Mouse (Mus musculus) stomach, embryonic 14.5 days (tissue): ENCODE measurements at regions not wholly inside any gene's neighbourhood (a gene's known extent, or its start where the extent isn't known, plus 50 kb on each side); places are given as distances from the start of the nearest gene placed in this dataset.

ENCODE experiments used
- ATAC-seq: fragments of 200-750 bp; cut with Nextera tagmentation; 2 replicates; pipeline ENCODE4 v1.8.0; 2017; ENCODE audit warnings: low read depth, moderate TSS enrichment; ENCODE audit not compliant: insufficient number of reproducible peaks, insufficient read depth, low FRiP score
- H3K27ac ChIP-seq: fragments of 300-500 bp; sonication (generic); 2 replicates; pipeline ENCODE4 v1.5.1; 2014; ENCODE audit warnings: mild to moderate bottlenecking, low read length, moderate library complexity, mixed read lengths
- H3K27me3 ChIP-seq: fragments of 300-500 bp; sonication (generic); 2 replicates; pipeline ENCODE4 v1.6.1; 2014; ENCODE audit warnings: low read length, control low read depth, mixed read lengths; ENCODE audit not compliant: control insufficient read depth, insufficient read depth
- H3K36me3 ChIP-seq: fragments of 300-500 bp; sonication (generic); 2 replicates; pipeline ENCODE4 v1.6.1; 2014; ENCODE audit warnings: mild to moderate bottlenecking, control low read depth, low read length, moderate library complexity, mixed read lengths; ENCODE audit not compliant: control insufficient read depth, insufficient read depth
- H3K4me1 ChIP-seq: fragments of 300-500 bp; sonication (generic); 2 replicates; pipeline ENCODE4 v1.6.1; 2014; ENCODE audit warnings: low read length, control low read depth, mixed read lengths; ENCODE audit not compliant: control insufficient read depth, insufficient read depth
- H3K4me2 ChIP-seq: fragments of 300-500 bp; sonication (generic); replicated peaks from 2 replicates; pipeline ENCODE4 v1.6.1; 2014; ENCODE audit warnings: low read depth, low read length, control low read depth
- H3K4me3 ChIP-seq: fragments of 300-500 bp; sonication (generic); 2 replicates; pipeline ENCODE4 v1.5.1; 2014; ENCODE audit warnings: low read depth, low read length, control low read depth
- H3K9ac ChIP-seq: fragments of 300-500 bp; sonication (generic); replicated peaks from 2 replicates; pipeline ENCODE4 v1.6.1; 2014; ENCODE audit warnings: low read depth, mild to moderate bottlenecking, control low read depth, low read length, moderate library complexity, mixed read lengths
- H3K9me3 ChIP-seq: fragments of 300-500 bp; sonication (generic); 2 replicates; pipeline ENCODE4 v1.6.1; 2016; ENCODE audit warnings: low read depth, low read length, control low read depth; ENCODE audit not compliant: control insufficient read depth
- WGBS: fragments of 180-500 bp; shearing (Covaris S2); extraction: QIAGEN DNeasy Blood & Tissue Kit; methylation state at CpG from one replicate; pipeline ENCODE4 v1.1.7; 2014; 5-methylcytosine and 5-hydroxymethylcytosine counted together

DNA sequence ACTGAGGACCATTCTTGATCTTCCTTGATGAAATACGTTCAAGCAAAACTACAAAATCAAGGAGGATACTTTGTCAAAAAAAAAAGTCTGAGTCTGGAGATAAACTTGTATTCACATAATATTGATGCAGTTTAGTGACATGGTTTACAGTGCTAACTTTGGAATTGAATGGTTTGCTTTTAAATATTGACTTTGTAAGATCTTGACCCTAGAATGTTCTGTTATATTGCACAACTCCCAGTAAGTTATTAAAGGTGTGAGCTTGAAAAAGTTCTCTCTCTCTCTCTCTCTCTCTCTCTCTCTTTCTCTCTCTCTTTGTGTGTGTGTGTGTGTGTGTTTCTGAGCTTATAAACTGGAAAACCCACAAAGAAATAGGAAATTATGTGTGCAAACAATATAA is 186.9 kb upstream of the Bdnf start:
- H3K36me3 ChIP-seq, result no peaks in the 10 kb centered on the region
- no peaks in the 10 kb centered on the region for H3K9me3 ChIP-seq
- H3K27me3 ChIP-seq, result no peaks in the 10 kb centered on the region
- 64% methylated on average over 1 of the region's 1 CpGs for WGBS
- H3K9ac ChIP-seq, result no peak overlapping the region
- no peaks in the 10 kb centered on the region for H3K4me1 ChIP-seq
- H3K27ac ChIP-seq, result no peak overlapping the region
- H3K4me2 ChIP-seq, result no peak overlapping the region
- ATAC-seq, result no peak
- H3K4me3 ChIP-seq, result no peak overlapping the region

DNA sequence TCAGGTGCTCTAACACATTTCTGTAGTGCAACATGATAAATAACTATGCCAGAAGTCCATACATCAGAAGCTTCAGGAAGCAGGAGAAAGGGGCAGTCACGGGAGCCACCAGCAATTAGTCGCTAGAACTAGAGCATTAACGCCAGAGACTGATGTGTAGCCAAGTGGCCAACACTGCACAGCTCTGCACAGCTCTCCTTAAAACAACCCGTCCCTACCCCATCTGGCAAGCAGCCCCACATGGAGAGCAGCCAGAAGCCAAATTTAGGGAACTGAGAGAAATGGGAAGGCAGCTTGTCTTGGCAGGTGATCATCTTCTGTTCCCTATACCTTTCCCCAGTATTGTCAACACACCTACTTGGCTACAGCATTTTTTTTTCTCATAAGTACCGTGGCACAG is 172.3 kb upstream of the Bdnf start:
- Histone ChIP-seq H3K27ac (no peak overlapping the region), H3K4me3 (no peak overlapping the region), H3K9me3 (no peaks in the 10 kb centered on the region), H3K4me1 (no peaks in the 10 kb centered on the region), H3K4me2 (no peak overlapping the region), H3K36me3 (no peaks in the 10 kb centered on the region), H3K9ac (no peak overlapping the region), H3K27me3 (no peaks in the 10 kb centered on the region)
- ATAC-seq, result no peak
- WGBS, result 50% methylated on average over 5 of the region's 5 CpGs

DNA sequence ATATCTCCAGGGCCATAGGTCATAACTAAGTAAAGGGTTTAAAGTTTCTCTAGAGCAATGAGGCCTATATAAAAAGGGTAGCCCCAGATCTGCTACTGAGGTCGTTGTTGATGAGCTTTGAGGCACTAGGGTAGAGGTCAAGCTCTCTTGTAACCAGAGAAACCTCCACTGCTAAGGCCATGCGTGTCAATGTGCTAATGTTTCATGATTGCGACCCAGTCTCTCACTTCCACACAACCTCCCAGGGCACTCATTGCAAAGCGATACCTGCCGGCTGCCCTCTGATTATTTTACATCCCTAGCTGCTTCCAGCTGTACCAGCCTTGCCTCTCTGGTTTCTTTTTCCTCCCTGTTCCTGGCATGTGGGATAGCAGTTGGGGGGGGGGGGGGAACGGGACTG is 169.6 kb upstream of the Bdnf start:
- H3K4me1 ChIP-seq, result no peaks in the 10 kb centered on the region
- ATAC-seq, result no peak
- no peak overlapping the region for H3K27ac ChIP-seq
- no peaks in the 10 kb centered on the region for H3K9me3 ChIP-seq
- H3K4me2 ChIP-seq, result no peak overlapping the region
- H3K27me3 ChIP-seq, result no peaks in the 10 kb centered on the region
- no peak overlapping the region for H3K9ac ChIP-seq
- H3K36me3 ChIP-seq, result no peaks in the 10 kb centered on the region
- whole genome bisulfite sequencing, result 47% methylated on average over 6 of the region's 6 CpGs
- no peak overlapping the region for H3K4me3 ChIP-seq

DNA sequence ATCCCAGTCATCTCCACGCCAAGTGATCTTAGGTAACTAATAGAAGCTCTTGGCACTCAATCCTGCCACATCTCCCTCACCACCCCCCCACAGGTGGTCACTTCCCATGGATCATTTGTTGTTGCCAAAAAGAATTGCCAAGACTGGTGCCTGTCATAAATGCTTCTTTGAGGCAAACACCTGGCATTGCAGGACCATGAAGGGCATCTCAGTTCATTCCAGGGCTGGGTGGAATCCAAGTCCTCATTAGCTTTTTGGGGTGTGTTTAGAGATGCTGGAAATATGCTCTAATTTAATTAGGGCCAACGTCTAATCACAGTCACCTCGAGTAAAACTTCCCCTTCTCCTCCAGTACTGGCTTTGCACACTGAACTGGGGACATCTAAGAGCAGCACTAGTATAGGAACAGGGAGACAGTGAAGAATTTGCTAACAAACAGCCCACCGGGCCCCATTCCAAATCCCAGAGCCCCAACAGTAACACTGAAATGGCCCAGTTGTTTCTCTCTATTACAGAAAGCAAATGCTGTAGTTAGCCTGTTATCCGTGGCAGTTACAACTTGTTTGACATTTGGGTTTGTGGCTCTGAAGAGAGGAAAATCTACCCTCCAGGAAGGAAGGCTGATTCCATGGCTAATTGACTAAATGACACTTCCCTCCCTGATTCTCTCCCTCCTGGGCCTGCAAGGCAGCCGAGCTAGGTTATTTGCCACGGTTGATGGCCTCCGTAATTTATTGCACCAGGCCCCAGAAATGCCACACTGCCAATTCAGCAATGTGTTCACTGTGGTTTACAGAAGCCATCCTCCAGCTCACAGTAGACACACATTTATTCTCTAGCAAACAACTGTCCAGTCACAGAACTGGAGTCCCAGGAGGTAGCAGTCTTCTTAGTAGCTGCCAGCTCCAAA is 164.2 kb upstream of the Bdnf start:
- 59% methylated on average over 8 of the region's 8 CpGs for WGBS
- Histone ChIP-seq H3K27me3 (no peaks in the 10 kb centered on the region), H3K9ac (no peak overlapping the region), H3K27ac (no peak overlapping the region), H3K4me1 (no peaks in the 10 kb centered on the region), H3K4me2 (no peak overlapping the region), H3K9me3 (no peaks in the 10 kb centered on the region), H3K4me3 (no peak overlapping the region), H3K36me3 (no peaks in the 10 kb centered on the region)
- ATAC-seq, result no peak

GRCm38 (mm10) chr2:109511142-109511541 is 163.4 kb upstream of the Bdnf start:
- Histone ChIP-seq H3K36me3 (no peaks in the 10 kb centered on the region), H3K9ac (no peak overlapping the region), H3K4me3 (no peak overlapping the region), H3K9me3 (no peaks in the 10 kb centered on the region), H3K27me3 (no peaks in the 10 kb centered on the region), H3K4me2 (no peak overlapping the region), H3K27ac (no peak overlapping the region), H3K4me1 (no peaks in the 10 kb centered on the region)
- 50% methylated on average over 4 of the region's 4 CpGs for WGBS
- no peak for ATAC-seq

GRCm38 (mm10) chr2:109519261-109519660 is 155.2 kb upstream of the Bdnf start:
- no peaks in the 10 kb centered on the region for H3K27me3 ChIP-seq
- 58% methylated on average over 4 of the region's 4 CpGs for WGBS
- H3K4me2 ChIP-seq, result no peak overlapping the region
- H3K4me1 ChIP-seq, result no peaks in the 10 kb centered on the region
- no peak overlapping the region for H3K9ac ChIP-seq
- H3K4me3 ChIP-seq, result no peak overlapping the region
- no peak for ATAC-seq
- H3K27ac ChIP-seq, result no peak overlapping the region
- H3K36me3 ChIP-seq, result no peaks in the 10 kb centered on the region
- no peaks in the 10 kb centered on the region for H3K9me3 ChIP-seq

DNA sequence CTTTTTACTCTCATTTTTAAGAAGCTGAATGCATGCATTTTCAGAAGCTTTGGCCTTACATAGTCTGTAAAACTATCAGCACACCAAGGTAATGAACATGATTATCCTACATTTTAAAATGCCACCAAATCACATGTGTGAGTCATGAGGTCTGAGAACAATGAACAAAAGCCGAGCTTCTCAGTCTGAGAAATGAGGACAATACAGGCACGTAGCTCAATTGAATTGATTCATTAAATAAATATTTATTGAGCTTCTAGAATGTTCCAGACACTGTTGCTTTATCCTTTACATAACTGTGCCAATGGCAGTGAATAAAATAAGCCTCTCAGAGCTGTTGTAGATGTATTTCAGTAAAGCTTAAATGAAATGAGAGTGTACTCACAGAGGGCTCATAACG is 154.0 kb upstream of the Bdnf start:
- Histone ChIP-seq H3K36me3 (no peaks in the 10 kb centered on the region), H3K27ac (no peak overlapping the region), H3K4me1 (no peaks in the 10 kb centered on the region), H3K4me2 (no peak overlapping the region), H3K27me3 (no peaks in the 10 kb centered on the region), H3K9ac (no peak overlapping the region), H3K4me3 (no peak overlapping the region), H3K9me3 (no peaks in the 10 kb centered on the region)
- WGBS, result 55% methylated on average over 3 of the region's 3 CpGs
- ATAC-seq, result no peak

DNA sequence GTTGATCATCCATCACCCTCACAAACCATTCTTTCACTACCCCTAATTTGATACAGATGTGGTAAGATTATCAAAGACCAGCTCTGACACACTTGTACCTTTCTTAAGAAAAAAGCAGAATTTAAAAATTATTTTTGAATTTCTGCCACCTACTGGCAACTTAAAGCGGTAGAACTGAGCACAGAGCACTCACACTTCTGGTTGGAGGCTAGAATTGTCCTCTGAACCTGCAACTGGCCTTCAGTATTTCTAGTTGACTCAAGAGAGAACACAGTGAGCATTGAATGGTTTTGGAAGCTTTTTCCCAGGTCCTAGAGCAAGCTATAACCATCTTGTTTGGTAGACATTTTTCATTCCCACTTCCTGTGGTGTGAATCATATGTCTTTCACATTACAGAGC is 135.0 kb upstream of the Bdnf start:
- Histone ChIP-seq H3K9me3 (no peaks in the 10 kb centered on the region), H3K4me2 (no peak overlapping the region), H3K4me3 (no peak overlapping the region), H3K36me3 (no peaks in the 10 kb centered on the region), H3K4me1 (no peaks in the 10 kb centered on the region), H3K9ac (no peak overlapping the region), H3K27me3 (no peaks in the 10 kb centered on the region), H3K27ac (no peak overlapping the region)
- no peak for ATAC-seq
- 71% methylated on average over 1 of the region's 1 CpGs for WGBS
